Mouse (Mus musculus): Measurements from ENCODE around the gene Hist1h2ad. TPM values are rescaled to one million over a fixed set of nuclear protein-coding genes. Genes with fewer than 3 reads are reported as not detected.
"Not testable (repeated sequence)": the region's sequence is repeated elsewhere in the genome, so short reads cannot be mapped to it uniquely, and the experiment has no call there.

Hist1h2ad gene
- polyA plus RNA-seq, 1 experiment from 2014 or later, result 2.7 TPM

DNA sequence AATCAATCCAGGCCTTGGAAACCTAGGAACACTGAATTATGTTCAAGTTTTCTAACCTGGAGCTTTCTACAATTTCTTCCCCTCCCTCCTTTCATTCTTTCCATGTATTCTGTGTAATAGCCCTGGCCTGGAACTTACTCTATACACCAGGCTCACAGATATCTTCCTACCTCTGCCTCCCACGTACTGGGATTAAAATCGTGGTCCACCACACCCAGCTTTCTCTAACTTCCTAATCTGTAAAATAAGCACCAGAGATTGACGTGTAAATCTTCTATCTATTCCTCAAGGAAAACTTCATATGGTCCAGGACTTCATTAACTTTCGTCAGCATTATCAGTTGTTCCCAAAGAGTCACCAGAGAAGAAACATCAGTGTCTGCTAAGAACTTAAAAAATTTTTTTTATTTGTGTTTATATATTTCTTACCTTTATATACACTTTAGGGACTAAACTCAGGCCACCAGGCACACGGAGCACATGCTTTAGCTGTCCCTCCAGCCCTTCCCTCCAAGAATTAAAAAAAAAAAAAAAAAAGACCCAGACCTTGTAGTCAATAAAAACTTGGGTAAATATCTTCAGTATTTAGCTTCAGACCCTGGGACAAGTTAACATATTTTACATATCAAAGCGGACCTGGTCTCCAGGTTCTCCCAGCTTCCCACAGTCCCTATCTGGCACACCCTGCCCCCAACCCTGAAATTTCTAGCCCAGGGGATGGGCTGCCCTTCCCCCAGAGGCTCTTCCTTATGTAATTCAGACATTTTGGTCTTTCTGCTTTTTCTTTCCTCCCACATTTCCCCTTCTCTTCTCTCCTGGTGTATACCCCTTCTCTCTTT lies 8.3 kb downstream of the Hist1h2ad start:
- Histone ChIP-seq H3K4me2 (ENCODE audit: low read depth, low read length) (peak overlapping the region; percentile 89), H3K27me3 (replicated peaks; ENCODE audit: control insufficient read depth, insufficient read depth, low read length) (no peaks in the 10 kb centered on the region), H3K4me3 (ENCODE audit: low read length) (peak overlapping the region; percentile 59), H3K27ac (ENCODE audit: low read length) (peak overlapping the region; percentile 79), H3K9me3 (ENCODE audit: control insufficient read depth, low read length) (no peaks in the 10 kb centered on the region), H3K36me3 (ENCODE audit: control insufficient read depth, insufficient read depth, low read length) (no peaks in the 10 kb centered on the region), H3K9ac (ENCODE audit: low read depth, low read length) (peak overlapping the region; percentile 72), H3K4me1 (ENCODE audit: control insufficient read depth, insufficient read depth, low read length) (peaks cover 18% of the 10 kb centered on the region)
- WGBS, result 12% methylated on average over 6 of the region's 6 CpGs
- no peak for ATAC-seq

DNA sequence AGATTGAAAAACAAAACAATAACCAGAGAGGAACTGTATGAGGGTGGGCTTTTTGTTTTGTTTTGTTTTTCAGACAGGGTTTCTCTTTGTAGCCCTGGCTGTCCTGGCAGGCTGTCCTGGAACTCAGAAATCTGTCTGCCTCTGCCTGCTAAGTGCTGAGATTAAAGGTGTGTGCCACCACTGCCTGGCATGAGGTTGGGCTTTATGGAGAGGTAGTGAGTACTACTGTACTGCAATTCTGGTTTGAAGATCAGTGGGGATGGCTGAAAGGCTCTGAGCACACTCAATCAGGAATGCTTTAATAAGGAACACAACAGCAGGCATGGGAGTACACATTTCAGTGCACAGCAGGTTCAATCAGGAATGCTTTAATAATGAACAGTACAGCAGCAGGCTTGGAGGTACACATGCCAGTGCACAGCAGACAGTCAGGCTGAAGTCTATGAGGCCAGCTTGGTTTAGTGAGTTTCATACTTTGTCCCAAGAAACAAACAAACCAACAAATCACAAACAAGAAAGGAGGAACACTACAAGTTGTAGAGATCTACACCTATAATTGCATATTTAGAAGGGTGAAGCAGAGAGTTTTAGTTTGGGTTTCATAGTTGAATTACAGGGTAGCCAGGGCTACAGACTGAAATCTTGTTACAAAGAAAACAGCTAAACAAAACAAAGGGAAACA lies 9.3 kb downstream of the Hist1h2ad start:
- Histone ChIP-seq H3K4me3 (ENCODE audit: low read length) (no peak overlapping the region), H3K27me3 (replicated peaks; ENCODE audit: control insufficient read depth, insufficient read depth, low read length) (no peaks in the 10 kb centered on the region), H3K4me2 (ENCODE audit: low read depth, low read length) (no peak overlapping the region), H3K9me3 (ENCODE audit: control insufficient read depth, low read length) (no peaks in the 10 kb centered on the region), H3K9ac (ENCODE audit: low read depth, low read length) (no peak overlapping the region), H3K27ac (ENCODE audit: low read length) (peak overlapping the region; percentile 49), H3K4me1 (ENCODE audit: control insufficient read depth, insufficient read depth, low read length) (peaks cover 18% of the 10 kb centered on the region), H3K36me3 (ENCODE audit: control insufficient read depth, insufficient read depth, low read length) (no peaks in the 10 kb centered on the region)
- no peak for ATAC-seq

DNA sequence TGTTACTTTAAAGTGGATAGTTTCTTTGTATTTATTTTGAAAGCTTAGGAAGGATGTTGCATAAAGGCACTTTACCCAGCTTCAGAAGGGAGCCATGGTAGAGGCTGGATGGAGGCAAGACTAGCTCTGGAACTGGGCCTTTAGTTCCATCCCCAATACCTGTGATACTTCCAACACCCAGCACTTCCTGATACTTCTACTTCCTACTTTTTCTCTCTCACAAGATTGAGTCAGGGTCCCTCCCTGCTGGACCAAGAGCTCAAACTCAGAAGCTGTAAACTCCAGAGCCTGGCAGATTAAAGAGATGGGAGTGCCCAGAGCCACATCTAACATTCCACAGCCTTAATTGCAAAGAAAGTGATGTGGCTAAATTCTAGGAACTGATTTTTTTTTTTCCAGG lies 10.2 kb downstream of the Hist1h2ad start:
- H3K9me3 ChIP-seq (ENCODE audit: control insufficient read depth, low read length), result no peaks in the 10 kb centered on the region
- no peaks in the 10 kb centered on the region for H3K36me3 ChIP-seq (ENCODE audit: control insufficient read depth, insufficient read depth, low read length)
- H3K4me1 ChIP-seq (ENCODE audit: control insufficient read depth, insufficient read depth, low read length), result peaks cover 18% of the 10 kb centered on the region
- peak overlapping the region; percentile 96 for H3K27ac ChIP-seq (ENCODE audit: low read length)
- no peaks in the 10 kb centered on the region for H3K27me3 ChIP-seq (replicated peaks; ENCODE audit: control insufficient read depth, insufficient read depth, low read length)
- peak overlapping the region; percentile 46; the same call in 1 of the 2 replicates for H3K4me3 ChIP-seq (ENCODE audit: low read length)
- ATAC-seq, result no peak
- 0 out of 2 replicates have a peak overlapping the region, but pooled peaks have one; percentile 22 for H3K9ac ChIP-seq (ENCODE audit: low read depth, low read length)
- H3K4me2 ChIP-seq (ENCODE audit: low read depth, low read length), result peak overlapping the region; percentile 66

DNA sequence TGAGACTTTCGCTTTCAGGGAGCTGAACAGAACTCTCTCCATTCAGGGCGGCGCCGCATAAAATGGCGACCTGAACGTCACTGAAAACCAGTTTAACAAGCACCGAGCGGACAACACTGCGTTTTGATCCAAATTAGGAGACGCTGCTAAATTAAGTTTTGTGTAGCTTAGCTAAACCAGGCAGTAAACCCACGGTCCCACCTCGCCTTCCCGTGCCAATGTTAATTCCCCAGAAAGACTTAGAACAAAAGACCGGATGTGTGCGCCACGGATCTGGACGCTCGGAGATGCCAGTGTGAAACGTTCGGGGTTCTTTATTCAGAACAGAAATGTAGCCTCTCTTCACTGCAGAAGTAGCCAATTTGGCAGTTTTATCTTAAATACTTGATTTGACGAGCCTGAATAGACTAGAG lies 10.9 kb downstream of the Hist1h2ad start:
- peaks cover 18% of the 10 kb centered on the region for H3K4me1 ChIP-seq (ENCODE audit: control insufficient read depth, insufficient read depth, low read length)
- H3K27me3 ChIP-seq (replicated peaks; ENCODE audit: control insufficient read depth, insufficient read depth, low read length), result no peaks in the 10 kb centered on the region
- no peaks in the 10 kb centered on the region for H3K9me3 ChIP-seq (ENCODE audit: control insufficient read depth, low read length)
- H3K4me2 ChIP-seq (ENCODE audit: low read depth, low read length), result peak overlapping the region; percentile 66
- H3K27ac ChIP-seq (ENCODE audit: low read length), result peak overlapping the region; percentile 96
- H3K9ac ChIP-seq (ENCODE audit: low read depth, low read length), result peak overlapping the region; percentile 68
- ATAC-seq, result 0 out of 2 replicates have a peak, but pooled peaks have one; percentile 4
- peak overlapping the region; percentile 46 for H3K4me3 ChIP-seq (ENCODE audit: low read length)
- WGBS, result under 1% methylated on average over 21 of the region's 21 CpGs
- no peaks in the 10 kb centered on the region for H3K36me3 ChIP-seq (ENCODE audit: control insufficient read depth, insufficient read depth, low read length)

DNA sequence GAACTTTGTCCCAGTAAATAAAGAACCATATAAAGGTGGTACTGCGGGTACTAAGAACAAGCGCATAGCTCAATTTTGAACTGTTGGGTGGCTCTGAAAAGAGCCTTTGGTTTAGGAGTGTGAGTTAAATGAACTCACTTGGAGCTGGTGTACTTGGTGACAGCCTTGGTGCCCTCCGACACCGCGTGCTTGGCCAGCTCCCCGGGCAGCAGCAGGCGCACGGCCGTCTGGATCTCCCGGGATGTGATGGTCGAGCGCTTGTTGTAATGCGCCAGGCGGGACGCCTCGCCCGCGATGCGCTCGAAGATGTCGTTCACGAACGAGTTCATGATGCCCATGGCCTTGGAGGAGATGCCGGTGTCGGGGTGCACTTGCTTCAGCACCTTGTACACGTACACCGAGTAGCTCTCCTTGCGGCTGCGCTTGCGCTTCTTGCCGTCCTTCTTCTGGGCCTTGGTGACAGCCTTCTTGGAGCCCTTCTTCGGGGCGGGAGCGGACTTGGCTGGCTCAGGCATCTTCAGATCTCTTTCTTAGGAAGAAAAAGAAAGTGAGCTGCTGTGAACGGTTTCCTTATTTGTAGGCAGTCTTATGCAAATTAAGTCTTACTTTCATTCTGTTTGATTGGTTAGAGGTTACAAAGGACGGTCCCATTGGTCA lies 11.4 kb downstream of the Hist1h2ad start:
- H3K9me3 ChIP-seq (ENCODE audit: control insufficient read depth, low read length); H3K36me3 ChIP-seq (ENCODE audit: control insufficient read depth, insufficient read depth, low read length); H3K27me3 ChIP-seq (replicated peaks; ENCODE audit: control insufficient read depth, insufficient read depth, low read length): not testable (repeated sequence)
- under 1% methylated on average over 31 of the region's 36 CpGs for WGBS
- peak overlapping the region; percentile 66 for H3K4me2 ChIP-seq (ENCODE audit: low read depth, low read length)
- H3K27ac ChIP-seq (ENCODE audit: low read length), result peak overlapping the region; percentile 96
- peaks cover 18% of the 10 kb centered on the region for H3K4me1 ChIP-seq (ENCODE audit: control insufficient read depth, insufficient read depth, low read length)
- ATAC-seq, result peak; percentile 87
- peak overlapping the region; percentile 46 for H3K4me3 ChIP-seq (ENCODE audit: low read length)
- peak overlapping the region; percentile 68 for H3K9ac ChIP-seq (ENCODE audit: low read depth, low read length)

DNA sequence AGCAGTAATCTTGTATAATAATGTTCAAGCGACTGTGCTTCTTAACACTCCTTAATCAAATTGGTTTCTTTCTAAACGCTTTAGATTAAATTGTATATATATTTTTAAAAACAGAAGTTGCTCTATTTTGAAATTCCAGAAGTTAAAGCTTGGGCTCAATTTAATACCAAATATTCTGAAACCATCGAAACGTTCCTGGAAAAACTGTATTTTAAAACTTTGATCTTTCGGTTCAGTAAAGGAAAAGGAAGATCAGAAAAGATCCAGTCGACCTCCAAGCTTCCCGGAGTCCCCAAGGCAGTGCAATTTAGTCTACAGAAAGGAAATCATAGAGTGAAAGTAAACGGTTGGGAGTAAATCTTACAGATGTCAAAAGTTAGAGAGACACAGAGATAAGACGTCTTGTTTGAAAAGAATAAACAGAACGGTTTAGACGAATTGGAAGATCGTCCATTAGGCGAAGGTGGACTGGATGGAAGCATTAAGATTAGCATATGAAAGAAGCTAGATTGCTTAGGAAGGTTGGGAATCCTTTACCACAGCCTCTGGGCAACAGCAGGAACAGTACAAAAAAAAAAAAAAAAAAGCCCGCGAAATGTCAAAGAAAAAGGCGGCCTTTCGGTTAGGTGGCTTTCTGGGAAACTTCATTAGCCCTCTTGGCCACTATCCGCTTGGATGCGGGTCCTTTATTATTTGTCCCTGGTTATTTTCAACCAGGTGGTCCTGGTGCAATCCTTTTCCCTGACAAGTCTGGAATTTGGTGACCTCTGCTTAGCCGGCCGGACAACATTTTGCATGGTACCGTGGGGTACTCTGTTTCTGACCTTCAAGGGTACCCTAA lies 12.1 kb downstream of the Hist1h2ad start:
- Histone ChIP-seq H3K36me3 (ENCODE audit: control insufficient read depth, insufficient read depth, low read length) (no peaks in the 10 kb centered on the region), H3K9me3 (ENCODE audit: control insufficient read depth, low read length) (no peaks in the 10 kb centered on the region), H3K4me1 (ENCODE audit: control insufficient read depth, insufficient read depth, low read length) (peaks cover 16% of the 10 kb centered on the region), H3K9ac (ENCODE audit: low read depth, low read length) (peak overlapping the region; percentile 64), H3K4me2 (ENCODE audit: low read depth, low read length) (peak overlapping the region; percentile 65), H3K27ac (ENCODE audit: low read length) (peak overlapping the region; percentile 95), H3K27me3 (replicated peaks; ENCODE audit: control insufficient read depth, insufficient read depth, low read length) (no peaks in the 10 kb centered on the region), H3K4me3 (ENCODE audit: low read length) (peak overlapping the region; percentile 42)
- WGBS, result 2% methylated on average over 22 of the region's 22 CpGs
- ATAC-seq, result no peak

DNA sequence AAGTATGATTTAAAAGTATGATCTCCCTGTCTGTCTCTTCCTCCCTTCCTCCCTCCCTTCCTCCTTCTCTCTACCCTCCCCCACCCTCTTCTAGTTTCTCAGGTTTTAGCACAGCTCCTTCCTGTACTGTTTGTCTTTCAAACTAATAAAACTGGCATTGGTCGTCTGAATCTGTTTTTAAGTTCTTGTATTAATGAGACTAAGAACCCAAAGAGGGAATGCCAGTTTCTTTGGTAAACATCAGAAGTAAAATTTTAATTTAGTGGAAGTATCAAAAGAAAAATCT lies 12.7 kb downstream of the Hist1h2ad start:
- H3K27me3 ChIP-seq (replicated peaks; ENCODE audit: control insufficient read depth, insufficient read depth, low read length), result no peaks in the 10 kb centered on the region
- 2% methylated on average over 1 of the region's 1 CpGs for WGBS
- ATAC-seq, result no peak
- peak overlapping the region; percentile 95 for H3K27ac ChIP-seq (ENCODE audit: low read length)
- H3K4me1 ChIP-seq (ENCODE audit: control insufficient read depth, insufficient read depth, low read length), result peaks cover 16% of the 10 kb centered on the region
- H3K36me3 ChIP-seq (ENCODE audit: control insufficient read depth, insufficient read depth, low read length), result no peaks in the 10 kb centered on the region
- H3K4me2 ChIP-seq (ENCODE audit: low read depth, low read length), result peak overlapping the region; percentile 65
- peak overlapping the region; percentile 42 for H3K4me3 ChIP-seq (ENCODE audit: low read length)
- H3K9ac ChIP-seq (ENCODE audit: low read depth, low read length), result peak overlapping the region; percentile 64
- no peaks in the 10 kb centered on the region for H3K9me3 ChIP-seq (ENCODE audit: control insufficient read depth, low read length)

DNA sequence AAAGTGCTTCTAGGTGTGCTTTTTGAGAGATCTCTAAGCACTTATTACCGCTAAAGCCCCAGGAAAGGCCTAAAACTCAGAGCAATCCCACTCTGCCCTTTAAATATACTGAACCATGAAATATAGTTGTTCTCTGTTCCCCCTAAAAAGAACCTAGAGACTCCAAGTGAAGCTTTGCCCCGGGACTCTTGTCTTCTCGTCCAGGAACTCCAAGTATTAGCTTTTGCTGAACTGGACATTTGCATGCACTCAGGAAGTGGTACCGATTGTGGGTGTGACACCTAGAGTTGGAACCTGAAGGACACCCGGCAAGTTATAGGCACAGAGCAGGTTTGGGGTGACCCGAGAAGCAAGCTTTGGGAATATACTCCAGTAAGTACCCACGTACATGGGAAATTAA lies 17.0 kb downstream of the Hist1h2ad start:
- H3K4me2 ChIP-seq (ENCODE audit: low read depth, low read length), result no peak overlapping the region
- WGBS, result 91% methylated on average over 7 of the region's 7 CpGs
- H3K9ac ChIP-seq (ENCODE audit: low read depth, low read length), result no peak overlapping the region
- H3K4me3 ChIP-seq (ENCODE audit: low read length), result no peak overlapping the region
- no peaks in the 10 kb centered on the region for H3K9me3 ChIP-seq (ENCODE audit: control insufficient read depth, low read length)
- H3K27ac ChIP-seq (ENCODE audit: low read length), result no peak overlapping the region
- no peaks in the 10 kb centered on the region for H3K36me3 ChIP-seq (ENCODE audit: control insufficient read depth, insufficient read depth, low read length)
- H3K27me3 ChIP-seq (replicated peaks; ENCODE audit: control insufficient read depth, insufficient read depth, low read length), result no peaks in the 10 kb centered on the region
- peaks cover 9% of the 10 kb centered on the region; the same call in 1 of the 2 replicates for H3K4me1 ChIP-seq (ENCODE audit: control insufficient read depth, insufficient read depth, low read length)
- ATAC-seq, result no peak

DNA sequence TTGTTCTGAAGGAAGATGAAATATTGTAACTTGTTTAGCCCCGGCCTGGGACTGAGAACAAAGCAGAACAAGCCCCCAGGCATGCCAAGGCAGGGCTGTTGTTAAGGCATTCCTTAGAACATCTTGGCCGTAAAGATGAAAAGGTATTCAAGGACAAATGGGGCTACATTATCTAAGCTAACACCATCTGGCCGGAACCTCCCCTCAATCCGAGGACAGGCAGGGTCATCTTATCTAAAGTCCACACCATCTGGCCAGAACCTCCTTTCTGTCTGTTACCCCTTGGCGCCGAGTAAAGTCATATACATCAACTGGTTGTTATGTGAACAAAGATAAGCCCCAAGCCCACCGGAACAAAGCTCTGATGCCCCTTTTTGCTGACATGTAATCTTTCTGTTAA lies 17.7 kb downstream of the Hist1h2ad start:
- not testable (repeated sequence) for H3K27ac ChIP-seq (ENCODE audit: low read length); H3K36me3 ChIP-seq (ENCODE audit: control insufficient read depth, insufficient read depth, low read length); H3K9ac ChIP-seq (ENCODE audit: low read depth, low read length); H3K4me3 ChIP-seq (ENCODE audit: low read length); H3K9me3 ChIP-seq (ENCODE audit: control insufficient read depth, low read length); H3K4me1 ChIP-seq (ENCODE audit: control insufficient read depth, insufficient read depth, low read length); ATAC-seq; H3K4me2 ChIP-seq (ENCODE audit: low read depth, low read length); H3K27me3 ChIP-seq (replicated peaks; ENCODE audit: control insufficient read depth, insufficient read depth, low read length)
- WGBS, result 79% methylated on average over 7 of the region's 7 CpGs
